Mouse (Mus musculus): ENCODE data around the gene Ovca2.

The Ovca2 gene

DNA sequence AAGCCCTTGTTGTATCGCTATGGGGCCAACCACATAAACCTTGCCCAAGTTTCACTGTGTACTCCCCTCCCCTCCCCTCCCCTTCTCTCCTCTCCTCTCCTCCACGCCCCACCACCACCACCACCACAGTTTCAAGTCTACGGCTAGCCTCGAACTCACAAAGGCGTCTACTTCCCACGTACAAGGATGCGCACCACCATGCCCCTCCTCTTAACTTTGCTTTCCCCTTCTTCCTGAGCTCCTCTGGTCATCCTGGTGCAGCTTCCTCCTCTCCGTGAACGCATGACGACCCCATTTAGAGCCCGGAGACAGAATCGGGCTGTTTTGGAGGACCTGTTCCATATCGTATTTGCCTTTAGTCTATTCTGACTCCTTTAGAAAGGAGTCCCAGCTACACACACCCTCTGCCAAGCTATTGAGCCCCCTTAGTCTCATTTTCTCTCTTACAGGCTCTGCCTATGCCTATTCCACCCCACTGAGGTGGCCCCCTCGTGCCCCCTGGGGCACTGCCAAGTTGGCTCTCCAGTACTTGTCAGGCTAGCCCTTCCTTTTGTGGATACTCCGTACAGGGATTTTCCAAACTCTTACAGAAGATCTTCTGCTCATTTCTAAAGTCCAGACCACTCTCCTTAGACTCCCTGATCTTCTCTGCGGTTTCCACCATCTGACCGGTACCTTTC is 7.3 kb downstream of the Ovca2 start:
- CTCF ChIA-PET: interaction anchor here (0.7 to 0.8 kb wide), 2 partner anchors 16 to 38 kb away, joined by 3 to 6 read pairs; no protein-coding TSS in a partner anchor

DNA sequence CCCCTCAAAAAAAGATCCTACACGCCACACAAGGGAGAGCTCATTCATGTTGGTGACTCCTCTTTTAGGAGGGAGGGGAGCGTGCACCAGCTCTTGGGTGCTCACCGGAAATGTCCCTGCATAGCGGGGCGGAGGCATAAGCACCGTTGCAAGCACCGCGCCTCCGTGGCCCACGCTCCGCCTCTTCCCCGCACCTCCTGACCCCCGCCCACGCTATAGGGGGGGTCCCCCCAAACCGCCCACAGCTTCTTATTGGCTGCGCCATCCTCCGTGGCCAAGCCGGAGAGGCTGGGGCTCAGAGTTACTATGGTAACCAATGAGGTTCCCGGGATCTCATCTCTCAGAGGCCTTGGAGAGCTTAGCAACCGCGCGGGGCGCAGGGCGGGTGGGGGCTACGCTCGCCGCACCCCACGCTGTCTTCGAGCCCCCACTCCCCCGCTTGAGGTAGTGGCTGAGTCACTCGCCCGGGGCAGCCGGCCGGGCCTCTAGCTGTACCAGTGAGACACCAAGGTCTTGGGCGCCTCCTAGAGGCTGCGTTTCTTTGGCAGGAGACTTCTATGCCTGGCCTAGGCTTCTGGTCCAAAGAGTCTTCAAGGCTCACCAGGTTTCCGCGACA is 8.4 kb downstream of the Ovca2 start:
- CTCF ChIA-PET: interaction anchor here (0.7 to 1.2 kb wide), 5 partner anchors 13 to 237 kb away, joined by 3 to 7 read pairs (median 4); no protein-coding TSS in a partner anchor

DNA sequence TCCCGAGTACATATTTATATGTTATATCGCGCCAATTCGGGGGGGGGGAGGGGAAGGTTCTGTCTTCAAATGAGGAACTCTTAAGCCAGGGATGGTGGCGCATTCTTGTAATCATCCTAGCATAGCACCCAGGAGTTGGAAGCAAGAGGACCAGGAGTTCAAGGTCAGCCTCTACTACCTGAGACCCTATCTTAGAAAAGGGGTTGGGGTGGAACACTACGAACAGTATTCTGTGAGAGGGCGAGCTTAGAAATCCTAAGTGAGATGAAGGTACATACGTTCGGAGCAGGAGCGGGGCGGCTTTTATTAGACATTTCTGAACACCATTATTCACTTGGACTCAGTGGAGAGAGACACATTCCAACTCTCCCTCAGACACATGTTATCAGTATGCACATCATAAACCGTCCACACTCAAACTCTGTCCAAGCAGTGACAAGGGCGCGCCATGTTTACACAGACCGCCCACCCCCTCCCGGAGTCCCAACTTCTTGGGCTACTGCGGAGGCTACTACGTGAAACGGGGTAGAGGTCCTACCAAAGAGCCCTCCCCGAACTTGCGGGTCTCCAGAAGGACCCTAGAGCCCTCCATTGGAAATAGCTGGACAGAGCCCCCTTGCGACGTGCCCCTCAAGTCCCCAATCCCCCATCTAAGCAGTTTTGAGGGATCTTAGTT is 9.1 kb downstream of the Ovca2 start, which contains the start of gene Hic1:
TSS of gene Hic1 (minus strand) at position 115 of the 676 bp plus-strand sequence.
- CTCF ChIA-PET: interaction anchor here (0.5 to 1.2 kb wide), 7 partner anchors 12 to 237 kb away, joined by 3 to 9 read pairs (median 4); no protein-coding TSS in a partner anchor

DNA sequence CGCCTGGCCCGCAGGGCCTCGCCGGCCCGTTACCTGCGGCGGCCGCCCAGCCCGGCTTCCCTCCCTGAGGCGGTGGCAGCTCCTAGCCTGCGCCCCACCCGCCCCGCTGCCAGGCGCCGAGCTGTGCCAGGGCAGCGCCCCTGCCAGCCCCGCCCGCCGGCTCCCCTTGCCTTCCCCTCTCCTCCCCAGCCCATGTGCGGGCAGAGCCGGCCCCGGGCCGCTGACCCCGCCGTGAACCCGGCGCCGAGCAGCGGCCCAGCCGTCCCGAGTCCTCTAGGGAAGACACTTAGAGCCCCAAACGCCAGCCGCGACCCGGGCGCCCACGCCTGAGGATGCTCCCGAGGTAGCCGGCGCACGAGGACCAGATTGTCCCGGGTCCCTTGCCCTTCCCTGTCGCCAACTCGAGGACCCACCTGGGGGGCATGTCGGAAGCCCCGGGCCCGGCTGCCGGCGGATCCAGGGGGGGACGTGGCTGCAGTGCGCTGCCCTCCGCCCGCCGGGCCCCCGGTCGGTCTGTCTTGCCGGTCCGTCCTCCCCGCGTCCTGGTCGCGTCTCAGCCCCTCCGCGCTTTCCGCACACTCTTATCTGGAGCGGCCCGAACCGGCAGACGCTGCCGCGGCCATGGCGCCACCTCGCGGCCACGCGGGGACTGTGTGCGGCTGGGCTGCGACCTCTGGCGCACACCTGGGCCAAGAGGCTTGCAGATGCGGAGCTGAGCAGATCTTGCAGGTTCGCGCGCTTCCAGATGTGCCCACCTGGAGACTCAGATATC is 9.9 kb downstream of the Ovca2 start:
- CTCF ChIA-PET: interaction anchor here (0.5 to 1.2 kb wide), 5 partner anchors 11 to 189 kb away, joined by 3 to 5 read pairs (median 4); no protein-coding TSS in a partner anchor

DNA sequence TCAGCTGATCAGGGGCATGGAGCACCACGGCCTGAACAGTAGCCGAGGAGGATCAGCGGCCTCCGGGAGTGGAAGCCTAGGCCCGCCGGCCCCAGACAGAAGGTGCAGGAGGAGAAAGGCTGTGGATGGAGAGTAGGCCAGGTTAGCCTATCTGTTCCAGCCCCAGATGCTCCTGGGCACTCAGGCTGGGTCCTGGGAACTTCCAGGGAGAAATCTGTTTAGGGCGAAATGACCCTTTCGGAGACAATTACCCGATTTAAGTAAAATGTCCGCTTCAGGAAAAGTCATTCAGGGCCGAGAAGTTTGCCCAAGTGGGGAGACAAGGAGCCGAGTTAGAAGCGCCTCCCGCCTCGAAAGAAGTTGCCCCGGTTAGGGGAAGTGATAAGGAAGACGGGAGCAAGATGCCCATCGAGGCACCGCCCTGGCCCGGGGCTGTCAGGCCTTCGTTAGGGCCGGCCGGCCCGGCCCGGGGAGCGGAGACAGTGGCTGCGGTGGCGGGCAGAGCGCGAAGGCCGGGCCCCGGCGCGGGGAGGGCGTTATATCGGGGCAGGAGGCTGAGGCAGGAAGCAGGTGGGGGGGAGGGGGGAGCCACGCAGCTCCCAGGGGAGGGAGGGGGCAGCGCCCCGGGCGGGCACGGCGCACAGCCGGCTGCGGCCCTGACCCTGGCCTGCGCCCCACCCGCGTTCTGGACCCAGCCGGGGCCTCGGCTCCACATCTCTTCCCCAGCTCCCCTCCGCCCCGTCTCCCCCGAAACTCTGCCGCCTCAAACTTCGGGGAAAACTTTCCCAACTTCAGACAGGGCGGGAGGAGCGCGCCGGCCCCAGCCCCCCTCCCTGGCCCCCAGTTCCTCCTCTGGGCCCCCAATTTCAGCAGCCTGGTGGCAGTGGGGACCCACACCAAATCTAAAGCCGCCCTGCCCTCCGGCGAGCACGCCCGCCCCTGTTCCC is 10.7 kb downstream of the Ovca2 start:
- CTCF ChIA-PET: interaction anchor here (0.6 to 0.7 kb wide), 3 partner anchors 12 to 90 kb away, joined by 3 to 4 read pairs (median 4); no protein-coding TSS in a partner anchor

DNA sequence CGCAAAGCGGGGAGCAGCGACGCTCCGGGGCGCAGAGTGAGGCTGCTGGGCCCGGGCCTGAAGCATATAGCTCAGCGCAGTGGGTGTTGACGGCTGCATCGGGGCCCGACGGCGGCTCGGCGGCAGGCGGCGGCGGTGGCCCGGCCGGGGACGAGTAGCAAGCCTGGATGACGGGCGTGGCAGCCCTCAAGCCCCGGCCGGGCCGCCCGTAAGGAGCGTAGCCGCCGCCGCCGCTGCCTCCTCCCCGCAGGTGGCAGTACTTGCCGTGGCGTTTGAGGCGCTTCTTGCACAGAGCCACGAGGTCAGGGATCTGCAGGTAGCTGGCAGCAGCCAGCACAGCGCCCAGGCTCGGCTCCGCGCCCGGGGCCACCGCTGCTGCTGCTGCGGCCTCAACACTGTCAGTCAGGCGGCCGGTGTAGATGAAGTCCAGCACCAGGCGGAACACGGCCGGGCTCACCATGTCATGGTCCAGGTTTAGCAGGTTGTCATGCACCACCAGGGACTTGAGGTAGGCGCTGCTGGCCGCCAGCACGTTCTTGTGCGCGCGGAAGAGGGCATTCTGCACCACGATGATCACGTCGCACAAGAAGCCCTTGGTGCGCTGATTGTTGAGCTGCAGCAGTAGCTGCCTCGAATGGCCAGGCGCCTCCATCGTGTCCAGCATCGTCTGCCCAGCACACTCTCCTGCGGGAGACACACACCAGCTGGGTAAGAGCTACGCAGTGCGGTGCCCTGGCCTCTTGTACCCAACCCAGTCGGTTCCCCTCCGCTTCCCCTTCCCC is 11.6 kb downstream of the Ovca2 start:
- CTCF ChIA-PET: interaction anchor here (0.6 to 1.5 kb wide), 3 partner anchors 50 to 181 kb away, joined by 3 to 4 read pairs (median 3); partner anchors contain the start of genes Rpa1 and Smyd4

DNA sequence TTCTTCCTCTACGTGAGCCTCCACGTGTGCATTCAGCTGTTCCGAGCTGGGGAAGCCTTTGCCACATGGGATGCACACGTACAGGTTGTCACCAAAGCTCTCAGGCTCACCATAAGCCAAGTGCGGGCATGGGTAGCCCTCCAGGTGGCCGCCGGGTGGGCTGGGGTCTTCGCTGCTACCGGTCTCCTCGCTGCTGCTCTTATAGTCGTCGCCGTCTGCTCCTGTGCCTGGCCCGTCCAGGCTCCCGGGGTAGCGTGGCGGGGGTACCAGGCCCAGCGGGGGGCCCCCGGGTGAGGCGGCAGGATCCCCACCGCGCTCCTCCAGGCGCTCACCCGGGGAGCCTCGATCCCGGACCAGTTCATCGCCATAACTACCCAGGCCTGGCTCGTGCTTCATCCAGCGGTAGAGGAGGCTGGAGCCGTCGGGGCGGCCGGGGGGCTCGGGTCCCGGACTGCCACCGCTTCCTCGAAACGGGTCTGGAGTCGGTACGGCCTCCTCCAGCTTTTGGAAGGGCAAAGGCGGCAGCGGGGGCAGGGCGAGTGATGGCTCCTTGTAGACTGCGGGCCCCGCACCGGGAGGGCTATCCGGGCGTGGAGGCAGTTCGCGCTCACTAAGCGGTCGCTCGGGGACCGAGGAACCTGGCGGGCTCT is 12.3 kb downstream of the Ovca2 start:
- CTCF ChIA-PET: interaction anchor here (1.5 kb wide), 1 partner anchor 181 kb away, joined by 3 read pairs; the partner anchor contains the start of genes Rpa1 and Smyd4

DNA sequence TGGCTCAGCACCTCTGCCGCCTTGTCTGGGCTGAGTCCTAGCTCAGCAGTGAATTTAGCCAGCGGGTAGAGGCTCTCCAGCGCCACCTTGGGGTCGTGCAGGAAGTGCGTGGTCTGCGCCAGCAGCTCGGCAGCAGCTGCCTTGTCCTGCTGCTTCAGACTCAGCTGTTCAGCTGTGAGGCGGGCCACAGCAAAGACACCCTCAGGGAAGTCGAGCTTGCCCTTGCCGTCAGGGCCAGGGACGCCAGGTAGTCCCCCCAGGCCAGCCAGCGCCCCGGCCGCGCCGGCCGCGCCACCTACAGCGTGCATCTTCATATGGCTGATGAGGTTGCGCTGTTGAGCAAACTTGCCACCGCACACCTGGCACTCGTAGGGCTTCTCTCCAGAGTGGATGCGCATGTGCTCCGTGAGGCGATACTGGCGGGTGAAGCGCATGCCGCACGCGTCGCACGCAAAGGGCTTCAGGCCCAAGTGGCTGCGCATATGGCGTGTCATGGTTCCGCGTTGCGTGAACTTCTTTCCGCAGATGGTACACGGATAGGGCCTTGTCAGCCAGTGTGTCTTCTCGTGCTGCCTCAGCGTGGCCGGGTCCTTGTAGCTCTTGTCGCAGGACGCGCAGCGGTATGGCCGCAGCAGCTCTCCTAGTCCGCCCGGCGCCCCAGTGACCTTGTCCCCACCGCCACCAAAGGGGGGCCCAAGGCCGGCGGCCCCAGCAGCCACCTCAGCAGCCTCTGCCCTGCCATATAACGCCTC is 13.0 kb downstream of the Ovca2 start:
- CTCF ChIA-PET: interaction anchor here (0.6 to 1.5 kb wide), 3 partner anchors 182 to 265 kb away, joined by 3 read pairs; partner anchors contain the start of genes Rpa1 and Smyd4

DNA sequence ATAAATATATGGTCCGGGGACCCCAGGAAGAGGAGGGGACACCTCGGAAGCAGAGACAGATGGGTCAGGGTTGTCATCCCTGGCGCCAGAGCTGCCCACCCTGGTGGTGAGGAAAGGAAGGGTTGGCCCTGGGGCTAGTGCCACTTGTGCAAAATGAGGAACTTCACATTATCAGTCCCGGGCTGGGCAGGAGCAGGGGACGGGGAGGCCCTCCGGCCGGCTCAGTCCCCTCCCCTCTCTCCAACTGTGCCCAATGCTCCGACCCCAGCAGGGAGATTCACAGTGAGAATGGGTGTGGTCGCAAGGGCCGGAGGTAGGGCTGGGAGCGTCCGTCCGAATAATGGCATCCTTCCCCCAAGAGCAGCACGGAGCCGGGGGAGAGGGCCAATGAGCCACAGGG is 13.9 kb downstream of the Ovca2 start:
- CTCF ChIA-PET: interaction anchor here (0.6 to 0.8 kb wide), 3 partner anchors 266 to 1087 kb away, joined by 3 to 5 read pairs (median 3); no protein-coding TSS in a partner anchor

DNA sequence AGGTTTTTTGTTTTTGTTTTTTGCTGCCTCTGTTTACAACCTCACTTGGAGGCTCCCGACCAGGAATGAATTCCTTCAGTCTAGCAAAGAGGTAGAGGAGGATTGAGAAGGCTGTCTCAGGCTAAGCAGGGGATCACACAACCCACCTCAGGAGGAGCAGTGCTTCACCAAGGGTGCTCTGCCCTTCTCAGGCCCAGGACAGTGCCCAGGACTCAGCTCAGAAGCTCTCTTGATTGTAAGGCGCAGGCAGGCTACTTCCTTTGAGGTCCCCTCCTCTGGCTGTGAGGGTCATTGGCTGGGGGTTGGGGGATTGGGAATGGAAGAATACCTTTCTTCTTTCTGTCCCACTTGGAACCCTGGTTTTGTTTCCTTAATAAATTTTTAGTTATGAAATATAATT is 14.6 kb downstream of the Ovca2 start:
- CTCF ChIA-PET: interaction anchor here (0.7 to 0.8 kb wide), 2 partner anchors 437 to 1088 kb away, joined by 3 to 5 read pairs; no protein-coding TSS in a partner anchor

DNA sequence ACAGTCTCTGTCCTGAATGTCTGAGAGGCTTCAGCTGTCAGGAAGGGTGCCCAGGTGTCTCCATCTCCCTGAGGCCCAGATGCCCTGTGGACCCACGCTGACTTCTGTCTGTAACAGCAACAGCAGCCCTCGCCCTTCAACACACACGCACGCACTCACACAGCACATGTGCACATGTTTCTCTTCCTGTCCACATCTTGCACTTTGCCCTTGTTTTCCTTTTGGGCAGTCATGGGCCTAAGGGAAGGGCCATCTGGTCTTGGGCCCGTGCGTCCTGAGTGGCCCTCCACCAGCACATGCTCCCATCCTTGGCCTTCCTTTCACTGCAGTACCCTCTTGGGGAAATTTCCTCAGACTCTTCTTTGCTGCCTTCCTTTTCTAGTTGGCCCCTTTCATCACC is 15.3 kb downstream of the Ovca2 start:
- CTCF ChIA-PET: no interaction called here

DNA sequence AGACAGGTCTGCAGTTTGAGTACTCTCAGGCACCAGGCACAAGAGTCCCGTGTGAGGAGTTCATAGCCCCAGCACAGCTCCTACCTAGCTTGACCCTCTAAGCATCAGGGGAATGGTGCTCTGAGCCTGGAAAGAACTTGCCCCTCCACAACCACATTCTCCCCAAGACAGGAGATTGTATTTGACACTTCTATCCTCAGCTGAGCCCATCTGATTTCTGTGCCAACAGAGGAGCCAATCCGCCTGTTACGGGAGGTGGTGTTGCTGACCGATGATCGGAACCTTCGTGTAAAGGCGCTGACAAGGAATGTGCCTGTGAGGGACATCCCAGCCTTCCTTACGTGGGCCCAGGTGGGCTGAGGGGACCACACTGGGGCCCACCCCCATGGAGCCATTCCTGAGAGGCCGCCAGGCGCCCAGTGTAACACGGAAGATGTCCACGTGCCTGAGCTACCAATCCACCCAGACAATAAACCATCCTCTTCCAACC is 16.0 kb downstream of the Ovca2 start:
- CTCF ChIA-PET: no interaction called here

DNA sequence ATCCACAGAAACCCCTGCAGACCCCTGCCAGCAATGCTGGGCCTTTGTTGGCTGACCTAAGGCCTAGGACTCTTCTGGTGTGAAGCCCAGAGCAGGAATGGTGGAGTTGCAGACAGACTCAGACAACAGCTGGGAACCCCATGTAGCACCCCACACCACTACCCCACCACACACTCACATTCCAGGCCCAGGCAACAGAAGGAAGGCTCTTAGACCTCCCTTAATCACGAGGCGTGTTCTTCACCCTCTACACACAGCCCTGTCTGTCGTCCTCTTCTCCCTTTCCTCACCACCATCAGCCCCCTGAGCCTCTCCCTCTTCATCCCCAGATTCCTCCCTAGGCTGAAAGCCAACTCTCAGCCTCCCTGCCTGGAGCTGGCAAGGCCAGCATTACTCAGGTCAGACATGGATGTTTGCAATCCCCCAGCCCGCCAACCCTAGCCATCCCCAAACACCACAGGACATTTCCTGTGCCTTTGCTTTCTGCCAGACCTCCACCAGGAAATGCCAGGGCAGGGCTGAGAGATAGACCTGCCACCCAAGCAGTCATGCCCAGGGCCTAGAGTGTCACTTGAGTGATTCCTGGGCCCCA is 17.1 kb downstream of the Ovca2 start:
- CTCF ChIA-PET: no interaction called here

DNA sequence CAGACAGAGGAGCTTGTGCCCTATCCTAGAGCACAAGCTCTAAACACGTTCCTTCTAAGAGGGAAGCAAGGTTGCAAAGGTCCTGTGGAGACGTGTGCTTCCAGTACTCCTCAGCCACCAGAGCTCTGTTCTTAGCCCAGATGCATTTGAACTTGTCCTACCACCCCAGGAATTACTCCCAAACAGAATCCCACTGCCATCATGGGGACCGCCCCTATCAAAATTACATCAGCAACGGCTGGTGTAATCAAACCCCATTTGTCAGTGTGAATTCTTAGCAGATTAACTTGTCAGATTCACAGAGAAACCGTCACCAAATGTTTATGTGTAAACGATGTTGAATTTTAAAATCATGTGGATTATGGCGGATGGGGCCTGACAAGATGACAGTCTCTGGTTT is 17.7 kb downstream of the Ovca2 start:
- CTCF ChIA-PET: no interaction called here

DNA sequence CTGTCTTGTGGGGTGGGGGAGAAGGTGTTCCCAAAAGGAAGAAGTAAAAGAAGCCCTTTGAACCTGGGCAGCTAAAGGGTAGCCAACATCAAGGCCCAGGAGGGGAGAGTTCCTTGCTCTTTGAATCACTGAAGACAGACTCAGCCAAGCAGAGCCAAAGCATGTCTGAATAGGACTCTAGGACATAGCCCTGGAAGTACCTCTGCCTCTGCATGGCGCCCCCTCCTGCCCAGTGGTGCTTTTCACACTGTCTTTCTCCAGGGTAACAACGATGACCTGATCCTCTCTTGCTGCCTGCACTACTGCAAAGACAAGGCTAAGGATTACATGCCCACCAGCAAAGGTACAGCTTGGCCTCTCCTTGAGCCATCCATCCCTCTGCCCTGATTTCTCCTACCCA is 19.1 kb downstream of the Ovca2 start:
- CTCF ChIA-PET: interaction anchor here (0.6 kb wide), 1 partner anchor 456 kb away, joined by 6 read pairs; no protein-coding TSS in a partner anchor

DNA sequence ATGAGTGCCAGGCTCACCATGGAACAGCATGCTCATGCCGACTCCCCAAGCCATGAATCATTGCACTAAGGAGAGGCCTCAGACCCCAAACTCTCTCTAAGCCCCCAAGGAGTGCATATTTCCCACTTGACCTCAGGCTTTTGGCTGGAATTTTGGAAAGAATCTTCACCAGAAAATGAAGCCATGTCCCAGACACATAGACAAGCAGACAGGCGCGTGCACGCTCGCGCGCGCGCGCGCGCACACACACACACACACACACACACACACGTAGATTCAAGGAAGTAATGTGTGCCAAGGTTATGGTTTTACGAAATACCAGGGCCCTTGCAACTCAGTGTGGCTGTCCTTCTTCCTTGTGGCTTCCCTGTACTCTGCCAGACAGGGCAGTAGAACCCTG is 20.2 kb downstream of the Ovca2 start:
- CTCF ChIA-PET: interaction anchor here (1.2 kb wide), 1 partner anchor 11 kb away, joined by 4 read pairs; the partner anchor contains the start of gene Hic1

DNA sequence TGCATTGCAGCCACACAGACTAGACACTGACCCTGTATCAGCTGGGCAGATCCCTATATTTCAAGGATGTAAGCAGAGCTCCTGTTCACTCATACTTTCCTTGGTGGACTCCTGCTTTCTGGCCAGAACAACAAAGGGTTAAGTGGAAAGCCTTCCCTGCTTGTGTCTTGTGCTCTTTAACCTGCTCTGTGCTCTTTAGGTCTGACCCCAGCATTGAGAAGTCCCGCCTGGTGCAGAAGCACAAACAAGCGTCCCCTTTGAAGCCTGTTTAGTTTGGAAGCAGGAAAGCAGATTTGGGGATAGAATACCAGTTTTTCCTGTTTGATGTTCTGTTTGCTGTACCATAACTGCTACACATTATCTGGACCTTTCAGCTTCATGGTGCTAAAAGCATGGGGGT is 20.7 kb downstream of the Ovca2 start:
- CTCF ChIA-PET: interaction anchor here (0.7 to 1.2 kb wide), 2 partner anchors 12 to 29 kb away, joined by 4 to 13 read pairs; partner anchors contain the start of gene Hic1
